Mouse (Mus musculus) neural tube, embryonic 15.5 days (tissue): ENCODE results near the gene Pip5k1b. TPM values are rescaled to one million over a fixed set of nuclear protein-coding genes. Genes with fewer than 3 reads are reported as not detected.

ENCODE experiments used
- ATAC-seq: fragments of 200-750 bp; cut with Nextera tagmentation; 2 replicates; pipeline ENCODE4 v1.8.0; 2017; ENCODE audit warnings: mild to moderate bottlenecking, moderate TSS enrichment, moderate library complexity; ENCODE audit not compliant: low FRiP score
- H3K27ac ChIP-seq: fragments of 300-500 bp; sonication (generic); replicated peaks from 2 replicates; pipeline ENCODE4 v1.5.1; 2015; ENCODE audit warnings: mild to moderate bottlenecking, inconsistent platforms
- H3K27me3 ChIP-seq: fragments of 300-500 bp; sonication (generic); replicated peaks from 2 replicates; pipeline ENCODE4 v1.6.1; 2015; ENCODE audit warnings: inconsistent platforms
- H3K36me3 ChIP-seq: fragments of 300-500 bp; sonication (generic); 2 replicates; pipeline ENCODE4 v1.6.1; 2015; ENCODE audit warnings: inconsistent platforms
- H3K4me1 ChIP-seq: fragments of 300-500 bp; sonication (generic); 2 replicates; pipeline ENCODE4 v1.6.1; 2015; ENCODE audit warnings: inconsistent platforms
- H3K4me2 ChIP-seq: fragments of 300-500 bp; sonication (generic); 2 replicates; pipeline ENCODE4 v1.6.1; 2015; ENCODE audit warnings: inconsistent platforms, mild to moderate bottlenecking, moderate library complexity
- H3K4me3 ChIP-seq: fragments of 300-500 bp; sonication (generic); replicated peaks from 2 replicates; pipeline ENCODE4 v1.5.1; 2015; ENCODE audit warnings: mild to moderate bottlenecking, inconsistent platforms
- H3K9ac ChIP-seq: fragments of 300-500 bp; sonication (generic); replicated peaks from 2 replicates; pipeline ENCODE4 v1.6.1; 2015; ENCODE audit warnings: mild to moderate bottlenecking, inconsistent platforms
- H3K9me3 ChIP-seq: fragments of 300-500 bp; sonication (generic); replicated peaks from 2 replicates; pipeline ENCODE4 v1.6.1; 2016; ENCODE audit warnings: inconsistent platforms
- WGBS: fragments of 180-500 bp; shearing (Covaris S2); methylation state at CpG from one replicate; pipeline ENCODE4 v1.1.7; 2015; ENCODE audit warnings: mixed read lengths; 5-methylcytosine and 5-hydroxymethylcytosine counted together
- polyA plus RNA-seq: library from polyadenylated mRNA; unstranded; fragments of >200 nt; fragmentation: Nextera tagmentation; extraction: Ambion mirVana; gene quantifications from 2 replicates; pipeline ENCODE4 v1.2.1, GENCODE M21; 2015

Pip5k1b gene
- polyA plus RNA-seq, 1 experiment from 2014 or later: 1.6 TPM

DNA sequence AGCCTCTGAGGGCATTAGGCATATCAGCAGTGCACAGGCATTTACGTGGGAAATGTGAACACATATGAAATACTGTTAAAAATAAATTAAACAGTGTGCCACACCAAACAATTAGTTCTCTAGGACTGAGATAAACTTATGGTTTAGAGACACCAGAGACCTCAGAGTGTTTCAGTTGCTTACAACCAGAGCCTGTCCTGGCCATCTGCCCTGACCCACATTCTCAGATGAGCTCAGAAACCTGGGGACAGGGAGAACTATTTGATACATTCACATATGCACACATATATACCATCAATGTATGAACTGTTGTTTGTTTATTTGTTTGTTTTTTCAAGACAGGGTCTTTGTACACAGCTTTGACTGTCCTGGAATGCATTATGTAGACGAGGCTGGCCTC lies 161.8 kb downstream of the Pip5k1b start:
- no peaks in the 10 kb centered on the region for H3K36me3 ChIP-seq
- no peaks in the 10 kb centered on the region for H3K9me3 ChIP-seq
- 56% methylated on average over 2 of the region's 2 CpGs for WGBS
- H3K4me1 ChIP-seq: peaks cover 11% of the 10 kb centered on the region
- H3K4me2 ChIP-seq: no peak overlapping the region
- H3K9ac ChIP-seq: no peak overlapping the region
- H3K27me3 ChIP-seq: no peaks in the 10 kb centered on the region
- H3K27ac ChIP-seq: no peak overlapping the region
- no peak for ATAC-seq
- no peak overlapping the region for H3K4me3 ChIP-seq

DNA sequence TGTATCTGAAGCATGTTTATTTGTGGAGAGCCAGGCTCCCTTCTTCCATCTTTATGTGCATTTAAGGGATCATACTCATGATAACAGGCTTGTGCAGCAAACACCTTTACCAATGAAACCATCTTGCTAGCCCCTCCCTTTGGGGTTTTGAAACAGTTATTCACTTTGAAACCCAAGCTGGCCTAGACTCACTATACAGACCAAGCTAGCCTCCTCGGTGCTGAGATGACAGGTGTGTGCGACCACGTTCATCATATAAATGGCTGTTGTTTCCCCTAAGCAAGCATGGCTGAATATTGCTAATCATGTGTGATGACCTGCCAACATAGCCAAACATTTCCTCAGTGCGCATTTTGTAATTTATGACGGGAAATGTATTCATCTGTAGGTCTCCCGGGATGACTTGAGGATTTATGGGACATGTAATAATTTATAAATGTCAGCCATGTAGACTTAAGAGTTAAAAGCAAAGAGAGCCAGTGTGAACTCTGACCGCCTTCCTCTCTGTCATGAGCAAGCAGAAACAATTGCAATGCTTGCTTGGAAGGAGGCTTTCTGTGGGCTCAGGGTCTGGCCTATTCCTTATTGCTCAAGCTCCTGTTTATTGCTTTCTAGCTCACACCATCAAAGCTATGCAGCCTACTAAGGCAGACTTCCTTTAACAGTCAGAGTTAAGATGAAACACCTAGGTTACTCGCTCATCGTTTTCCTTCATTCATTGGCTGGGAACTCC lies 164.0 kb downstream of the Pip5k1b start:
- Histone ChIP-seq H3K4me1 (peaks cover 11% of the 10 kb centered on the region), H3K27ac (no peak overlapping the region), H3K9ac (no peak overlapping the region), H3K36me3 (no peaks in the 10 kb centered on the region), H3K27me3 (no peaks in the 10 kb centered on the region), H3K9me3 (no peaks in the 10 kb centered on the region), H3K4me3 (no peak overlapping the region), H3K4me2 (no peak overlapping the region)
- WGBS: 15% methylated on average over 9 of the region's 9 CpGs
- ATAC-seq: no peak; the same call in 1 of the 2 replicates

DNA sequence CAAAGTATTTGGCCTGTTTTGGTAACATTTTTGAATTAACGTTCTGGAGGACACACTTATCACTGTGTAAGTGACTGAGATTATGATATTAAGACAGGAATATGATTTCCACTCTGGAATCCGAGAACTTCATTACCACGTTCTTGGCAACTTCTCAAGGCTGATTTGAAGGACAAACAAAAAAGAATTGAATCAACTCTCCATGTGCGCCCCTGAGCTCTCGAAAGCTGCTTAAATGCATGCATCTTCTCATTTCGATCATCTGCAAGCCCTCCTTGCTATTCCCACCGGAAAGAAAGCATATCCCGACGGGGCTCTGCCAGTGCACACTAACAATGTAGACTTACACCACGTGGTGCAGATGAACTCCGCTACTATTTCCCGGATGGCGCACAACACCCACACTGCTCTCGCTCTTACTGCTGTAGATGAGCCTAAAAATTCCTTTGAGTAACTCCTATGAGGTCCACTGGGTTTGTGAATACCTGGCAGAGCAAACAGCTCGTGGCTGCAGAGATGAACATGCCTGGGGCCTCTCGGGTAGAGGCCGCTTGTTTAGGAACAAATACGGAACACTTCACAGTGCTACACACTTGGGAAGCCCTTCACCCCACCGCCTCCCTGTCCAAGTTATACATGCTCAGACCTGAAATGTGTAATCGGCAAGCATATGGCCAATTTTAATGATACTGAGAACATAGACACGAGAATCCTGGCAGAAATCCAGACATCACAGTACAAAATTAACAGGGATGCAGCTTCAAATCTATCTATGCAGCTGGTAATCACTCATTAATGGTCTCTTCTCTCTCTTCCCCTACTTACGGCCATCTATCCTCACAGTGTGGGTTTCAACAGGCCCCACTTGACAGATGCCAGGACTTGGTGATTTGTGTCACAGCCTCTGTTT lies 168.5 kb downstream of the Pip5k1b start:
- WGBS: 85% methylated on average over 22 of the region's 22 CpGs
- no peak for ATAC-seq
- no peaks in the 10 kb centered on the region for H3K27me3 ChIP-seq
- no peak overlapping the region for H3K27ac ChIP-seq
- H3K36me3 ChIP-seq: no peaks in the 10 kb centered on the region
- H3K4me1 ChIP-seq: peaks cover 8% of the 10 kb centered on the region
- no peaks in the 10 kb centered on the region for H3K9me3 ChIP-seq
- H3K4me2 ChIP-seq: no peak overlapping the region
- H3K9ac ChIP-seq: no peak overlapping the region
- H3K4me3 ChIP-seq: no peak overlapping the region

DNA sequence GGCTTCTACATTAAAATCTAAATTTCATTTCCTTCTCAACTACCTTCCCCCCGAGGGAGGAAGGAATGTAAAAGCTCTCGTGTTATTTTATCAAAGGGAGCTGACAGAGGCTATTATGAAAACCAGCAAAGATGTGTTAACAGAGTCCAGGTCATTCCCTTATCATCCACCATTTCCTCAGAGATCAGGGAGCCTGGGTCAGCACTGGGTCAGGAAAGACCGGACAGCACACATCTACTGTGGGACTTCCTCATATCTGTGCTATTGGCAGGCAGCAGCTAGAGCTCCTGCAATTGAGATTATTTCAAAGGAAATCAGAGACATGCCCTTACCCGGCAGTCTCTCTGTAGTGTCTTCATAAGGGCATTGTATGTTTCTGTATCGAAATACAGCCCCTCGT lies 177.2 kb downstream of the Pip5k1b start:
- no peak overlapping the region for H3K27ac ChIP-seq
- H3K4me1 ChIP-seq: peaks cover 5% of the 10 kb centered on the region; the same call in 1 of the 2 replicates
- no peak for ATAC-seq
- no peak overlapping the region for H3K4me3 ChIP-seq
- H3K36me3 ChIP-seq: no peaks in the 10 kb centered on the region
- H3K9me3 ChIP-seq: no peaks in the 10 kb centered on the region
- 66% methylated on average over 6 of the region's 6 CpGs for WGBS
- H3K9ac ChIP-seq: no peak overlapping the region
- no peaks in the 10 kb centered on the region for H3K27me3 ChIP-seq
- H3K4me2 ChIP-seq: no peak overlapping the region

DNA sequence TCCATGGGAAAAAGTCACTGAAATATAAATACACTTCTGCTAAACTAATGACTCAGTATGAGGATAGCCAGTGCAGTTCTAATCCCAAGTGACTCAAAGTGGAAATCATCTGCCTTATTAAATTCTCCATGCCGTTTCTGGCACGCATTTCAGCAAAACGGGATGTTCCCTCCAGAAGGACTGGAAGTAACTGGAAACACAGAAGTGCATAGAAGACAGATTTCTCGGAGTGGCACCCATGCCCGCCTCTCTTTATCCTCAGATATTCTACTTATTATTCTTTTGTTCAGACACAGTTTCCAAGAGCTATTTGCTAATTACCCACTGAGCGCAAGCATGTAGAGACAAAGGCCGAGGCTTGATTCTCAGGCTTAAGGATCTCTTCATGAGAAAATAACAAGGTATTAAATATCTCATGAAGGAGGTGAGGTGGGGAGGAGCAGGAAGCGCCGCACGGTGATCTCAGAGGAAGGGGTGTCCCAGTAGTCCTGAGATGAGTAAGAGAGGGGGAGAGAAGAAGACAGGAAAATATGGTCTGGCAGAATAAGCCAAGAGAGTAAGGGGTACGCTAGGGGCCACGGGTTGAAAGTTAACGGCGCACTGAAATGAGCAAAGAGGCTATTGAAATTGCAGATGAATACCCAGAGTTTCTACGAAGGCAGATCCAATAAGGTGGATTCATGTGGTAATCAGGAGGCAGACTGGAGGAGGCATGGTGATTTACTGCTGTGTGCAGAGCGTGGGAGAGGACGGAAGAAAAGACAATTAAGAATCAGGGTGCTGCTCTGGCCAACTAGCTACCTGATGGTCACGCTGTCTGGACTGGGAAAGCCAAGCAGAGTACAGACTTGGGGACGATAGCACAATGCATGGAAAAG lies 183.7 kb downstream of the Pip5k1b start:
- Histone ChIP-seq H3K9ac (no peak overlapping the region), H3K4me1 (peaks cover 22% of the 10 kb centered on the region), H3K36me3 (no peaks in the 10 kb centered on the region), H3K4me2 (peak overlapping the region; percentile 50), H3K27me3 (no peaks in the 10 kb centered on the region), H3K9me3 (no peaks in the 10 kb centered on the region), H3K4me3 (peak overlapping the region; percentile 11), H3K27ac (peak overlapping the region; percentile 38; the same call in 1 of the 2 replicates)
- peak; percentile 56; the same call in 1 of the 2 replicates for ATAC-seq
- WGBS: 14% methylated on average over 19 of the region's 19 CpGs

DNA sequence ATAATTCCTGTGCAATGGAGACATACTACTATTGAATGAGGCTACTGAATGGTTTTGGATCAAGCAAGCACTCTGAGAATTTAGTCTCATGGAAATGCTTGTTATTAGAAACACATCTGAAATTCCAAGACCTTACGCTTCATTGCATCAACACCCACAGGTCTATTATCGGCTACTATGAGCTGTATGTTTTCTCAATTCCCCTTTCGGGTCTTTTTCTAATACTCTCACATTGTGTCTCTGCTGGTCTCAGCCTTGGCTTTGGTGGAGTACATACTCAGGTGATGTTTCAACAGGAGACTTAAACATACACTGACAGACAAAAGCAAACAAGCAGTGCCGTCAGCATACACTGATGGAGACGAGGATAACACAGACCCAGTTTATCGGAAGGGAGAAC lies 187.3 kb downstream of the Pip5k1b start:
- H3K9ac ChIP-seq: no peak overlapping the region
- H3K4me2 ChIP-seq: no peak overlapping the region
- no peaks in the 10 kb centered on the region for H3K36me3 ChIP-seq
- WGBS: 87% methylated on average over 6 of the region's 6 CpGs
- no peak overlapping the region for H3K27ac ChIP-seq
- H3K4me3 ChIP-seq: no peak overlapping the region
- no peak for ATAC-seq
- H3K27me3 ChIP-seq: no peaks in the 10 kb centered on the region
- peaks cover 22% of the 10 kb centered on the region for H3K4me1 ChIP-seq
- no peaks in the 10 kb centered on the region for H3K9me3 ChIP-seq

DNA sequence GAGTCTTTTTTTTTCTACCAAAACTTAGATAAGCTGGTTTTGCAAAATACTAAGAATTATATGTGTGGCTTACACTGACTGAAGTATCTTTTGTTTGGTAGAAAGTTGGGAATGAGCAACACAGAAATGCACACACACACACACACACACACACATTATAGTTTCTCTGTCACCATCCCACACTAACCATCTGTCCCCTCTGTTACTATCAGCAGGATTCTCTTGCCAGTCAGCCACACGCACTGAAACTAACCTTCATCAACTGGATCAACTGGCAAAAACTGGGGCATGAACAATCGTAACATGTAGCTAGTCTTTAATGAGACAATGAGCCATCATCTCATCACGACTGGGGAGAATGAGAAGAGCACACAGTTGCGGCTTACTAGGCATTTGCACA lies 187.9 kb downstream of the Pip5k1b start:
- ATAC-seq: no peak
- 70% methylated on average over 4 of the region's 4 CpGs for WGBS

DNA sequence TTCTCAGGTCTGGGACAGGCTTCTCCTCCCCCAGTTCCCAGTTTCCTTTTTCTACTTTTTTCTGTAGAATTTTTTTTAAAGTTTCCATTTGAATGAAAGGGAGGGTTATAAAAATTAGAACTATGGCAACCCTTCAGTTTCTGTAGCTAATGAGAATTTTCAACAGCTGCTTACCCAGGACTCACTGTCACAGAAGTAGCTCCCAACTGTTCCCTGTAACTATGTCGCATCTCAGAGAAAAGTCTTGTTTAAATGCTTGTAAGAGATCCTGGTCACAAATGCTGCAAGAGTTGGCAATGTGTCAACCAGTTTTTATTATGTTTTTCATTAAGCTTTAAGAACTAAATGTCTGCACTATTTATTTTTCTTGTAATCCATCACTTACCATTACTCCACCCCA lies 188.9 kb downstream of the Pip5k1b start:
- Histone ChIP-seq H3K9me3 (no peaks in the 10 kb centered on the region), H3K36me3 (no peaks in the 10 kb centered on the region), H3K4me2 (no peak overlapping the region), H3K4me1 (peaks cover 9% of the 10 kb centered on the region), H3K9ac (no peak overlapping the region), H3K27me3 (no peaks in the 10 kb centered on the region), H3K27ac (no peak overlapping the region), H3K4me3 (no peak overlapping the region)
- WGBS: 88% methylated on average over 1 of the region's 1 CpGs
- ATAC-seq: no peak

More for the DNA sequence above, 187.9 kb downstream of the Pip5k1b start:
- Histone ChIP-seq H3K27ac (no peak overlapping the region), H3K4me1 (peaks cover 19% of the 10 kb centered on the region), H3K9ac (no peak overlapping the region), H3K27me3 (no peaks in the 10 kb centered on the region), H3K4me3 (no peak overlapping the region), H3K4me2 (no peak overlapping the region), H3K9me3 (no peaks in the 10 kb centered on the region), H3K36me3 (no peaks in the 10 kb centered on the region)

DNA sequence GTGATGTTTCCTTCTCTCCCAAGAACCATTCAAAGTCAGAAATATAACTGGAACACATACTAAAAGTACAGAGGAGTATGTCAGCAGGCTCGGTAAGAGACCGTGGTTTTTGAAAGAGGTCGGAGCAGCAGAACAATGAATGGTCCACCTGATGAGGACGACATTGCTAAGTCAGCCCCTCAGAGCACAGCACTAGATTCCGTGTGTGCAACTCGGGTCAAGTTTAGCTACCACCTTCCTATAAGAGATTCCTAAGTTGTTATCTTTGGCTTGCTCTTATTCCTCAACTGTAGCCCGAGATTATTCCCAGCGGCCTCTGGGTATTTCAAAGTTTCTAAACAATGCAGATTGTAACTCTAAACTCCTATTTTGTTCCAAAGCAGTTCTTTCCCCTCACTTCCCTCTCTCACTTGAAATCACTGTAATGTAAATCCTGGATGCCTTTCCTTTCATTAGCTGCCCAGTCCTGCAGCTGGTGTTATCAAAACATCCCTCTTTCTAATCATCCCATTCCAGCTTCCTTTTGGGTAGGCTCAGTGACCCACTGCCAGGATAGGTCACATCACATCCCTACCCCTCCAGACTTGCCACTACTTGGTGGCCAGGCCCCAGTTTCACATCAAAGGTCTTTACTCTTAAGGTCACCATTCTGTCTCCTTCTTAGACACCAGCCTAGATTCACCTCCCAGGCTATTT lies 192.9 kb downstream of the Pip5k1b start:
- Histone ChIP-seq H3K4me3 (no peak overlapping the region), H3K9me3 (no peaks in the 10 kb centered on the region), H3K4me1 (no peaks in the 10 kb centered on the region), H3K27me3 (no peaks in the 10 kb centered on the region), H3K4me2 (no peak overlapping the region), H3K27ac (no peak overlapping the region), H3K9ac (no peak overlapping the region), H3K36me3 (no peaks in the 10 kb centered on the region)
- ATAC-seq: no peak
- WGBS: 69% methylated on average over 8 of the region's 8 CpGs

DNA sequence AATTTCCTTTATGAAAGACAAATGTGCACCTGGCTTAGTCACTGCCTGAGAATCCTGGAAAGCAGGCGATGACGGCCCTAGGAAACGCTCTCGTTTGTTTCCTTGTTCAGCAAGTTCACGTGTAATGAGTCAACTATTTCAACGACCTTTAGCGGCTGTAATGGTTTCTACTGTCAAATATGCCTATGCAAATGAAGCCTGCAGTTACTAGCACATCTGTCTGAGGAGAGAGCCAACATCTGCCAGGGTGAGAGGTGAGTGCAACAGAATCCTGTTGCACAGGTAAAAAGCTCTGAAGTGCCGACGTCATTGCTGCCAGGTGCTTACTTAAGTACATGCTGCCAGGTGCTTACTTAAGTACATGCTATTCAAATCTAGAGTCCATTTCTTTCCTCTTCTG lies 196.4 kb downstream of the Pip5k1b start:
- Histone ChIP-seq H3K4me1 (no peaks in the 10 kb centered on the region), H3K27me3 (no peaks in the 10 kb centered on the region), H3K9ac (no peak overlapping the region), H3K4me3 (no peak overlapping the region), H3K27ac (no peak overlapping the region), H3K4me2 (no peak overlapping the region), H3K9me3 (no peaks in the 10 kb centered on the region), H3K36me3 (no peaks in the 10 kb centered on the region)
- WGBS: 84% methylated on average over 9 of the region's 9 CpGs
- ATAC-seq: no peak
